In the genomic region with DNA sequence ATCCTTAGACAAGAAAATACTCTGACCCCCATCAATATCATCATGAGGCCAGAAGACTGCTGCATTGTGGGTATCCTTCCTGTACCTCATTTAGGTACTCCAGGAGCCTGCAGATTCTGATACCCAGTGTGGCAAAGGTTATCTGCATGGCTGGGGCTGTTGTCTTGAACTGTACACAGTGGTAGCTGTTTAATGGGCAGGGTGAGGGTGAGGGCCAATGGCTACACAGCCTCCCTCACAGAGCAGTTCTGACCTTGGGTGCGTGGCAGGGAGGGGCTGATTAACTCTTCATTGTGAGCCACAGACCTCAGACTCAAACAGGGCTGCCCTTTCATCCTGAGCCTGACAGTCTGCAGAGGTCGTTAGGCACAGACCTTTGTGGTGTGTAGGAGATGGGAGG, we compare ENCODE assay signal across 30 mouse cellular contexts. TPM values are rescaled to one million over a fixed set of nuclear protein-coding genes. Genes with fewer than 3 reads are reported as not detected.
DNase-seq lines count a peak whose midpoint lies in the region; ATAC-seq and TF ChIP-seq lines count a peak whose summit lies in the region.
"Had no signal": no experiment of that assay in that cellular context is flagged by ENCODE, and none has a peak within 500 bp of the region (broad histone marks: within the 10 kb centered on the region; RNA-seq: fewer than 3 reads in every experiment).

No protein-coding gene starts in this region.

- H3K27ac ChIP-seq in liver, embryonic 11.5 days (ENCODE audit: low read depth, low read length) = no peak overlapping the region
- H3K27ac ChIP-seq in liver, embryonic 14.5 days = no peak overlapping the region
- no peak overlapping the region for H3K27ac ChIP-seq in liver, postnatal 0 days (ENCODE audit: low read depth)
- H3K27ac ChIP-seq: embryonic facial prominence, embryonic 12.5 days; embryonic facial prominence, embryonic 15.5 days; gastrocnemius, adult 2 months; heart, embryonic 15.5 days; hindbrain, embryonic 10.5 days; hindbrain, embryonic 13.5 days had no signal

- no peak for TF ChIP-seq CTCF in liver, embryonic 14.5 days (IDR thresholded peaks at IDR 0.05; ENCODE audit: low read depth)
- TF ChIP-seq CTCF in liver, postnatal 0 days (IDR thresholded peaks at IDR 0.05; ENCODE audit: low read depth) = no peak

- WGBS in liver, embryonic 11.5 days = 16% methylated on average over 2 of the region's 2 CpGs
- WGBS in liver, embryonic 14.5 days (ENCODE audit: insufficient replicate concordance) = 16% methylated on average over 2 of the region's 2 CpGs
- 10% methylated on average over 2 of the region's 2 CpGs for WGBS in liver, postnatal 0 days (ENCODE audit: insufficient replicate concordance)

- peak; percentile 51 for ATAC-seq in liver, embryonic 11.5 days (replicated peaks; ENCODE audit: low FRiP score)
- peak; percentile 55 for ATAC-seq in liver, embryonic 14.5 days (ENCODE audit: insufficient read depth)
- peak; percentile 62; the same call in 1 of the 2 replicates for ATAC-seq in liver, postnatal 0 days
- ATAC-seq: CD4-positive, CD25-positive, alpha-beta regulatory T cell, adult 4 months; forebrain, embryonic 14.5 days; forebrain, postnatal 0 days; hindbrain, embryonic 16.5 days had no signal

- H3K4me3 ChIP-seq in liver, embryonic 11.5 days (ENCODE audit: low read depth, low read length) = no peak overlapping the region
- no peak overlapping the region for H3K4me3 ChIP-seq in liver, embryonic 14.5 days (ENCODE audit: insufficient read depth in 1 of 2, low read depth in 2 of 2, low read length in 2 of 2)
- H3K4me3 ChIP-seq in liver, postnatal 0 days (ENCODE audit: low read depth, low read length) = no peak overlapping the region
- H3K4me3 ChIP-seq: embryonic facial prominence, embryonic 12.5 days; embryonic facial prominence, embryonic 15.5 days; gastrocnemius, adult 2 months; heart, embryonic 12.5 days; heart, embryonic 15.5 days; hindbrain, embryonic 10.5 days; hindbrain, embryonic 13.5 days had no signal

- H3K4me2 ChIP-seq in liver, embryonic 11.5 days = no peak overlapping the region
- no peak overlapping the region for H3K4me2 ChIP-seq in liver, embryonic 14.5 days (ENCODE audit: low read depth)
- H3K4me2 ChIP-seq in liver, postnatal 0 days (ENCODE audit: low read depth, low read length) = no peak overlapping the region
- H3K4me2 ChIP-seq: embryonic facial prominence, embryonic 12.5 days; embryonic facial prominence, embryonic 15.5 days; heart, embryonic 12.5 days; heart, embryonic 15.5 days; hindbrain, embryonic 13.5 days had no signal

- no peak for TF ChIP-seq EP300 in liver, embryonic 14.5 days (IDR thresholded peaks at IDR 0.05; ENCODE audit: low read depth)
- no peak for TF ChIP-seq EP300 in liver, postnatal 0 days (IDR thresholded peaks at IDR 0.05; ENCODE audit: low read depth)

- H3K9ac ChIP-seq in liver, embryonic 11.5 days (ENCODE audit: low read depth, low read length) = no peak overlapping the region
- no peak overlapping the region for H3K9ac ChIP-seq in liver, embryonic 14.5 days (replicated peaks)
- H3K9ac ChIP-seq in liver, postnatal 0 days (replicated peaks) = no peak overlapping the region
- H3K9ac ChIP-seq: embryonic facial prominence, embryonic 12.5 days; embryonic facial prominence, embryonic 15.5 days; forebrain, postnatal 0 days; heart, embryonic 12.5 days; heart, embryonic 15.5 days; hindbrain, embryonic 13.5 days had no signal

- H3K36me3 ChIP-seq in liver, embryonic 11.5 days (ENCODE audit: control insufficient read depth, insufficient read depth, low read length) = 0 out of 2 replicates have a peak, but pooled peaks cover 2% of the 10 kb centered on the region
- no peaks in the 10 kb centered on the region for H3K36me3 ChIP-seq in liver, embryonic 14.5 days (replicated peaks; ENCODE audit: control insufficient read depth, insufficient read depth, low read depth)
- no peaks in the 10 kb centered on the region for H3K36me3 ChIP-seq in liver, postnatal 0 days (replicated peaks; ENCODE audit: insufficient read depth, low read length)
- H3K36me3 ChIP-seq: embryonic facial prominence, embryonic 12.5 days; embryonic facial prominence, embryonic 15.5 days; heart, embryonic 12.5 days; heart, embryonic 15.5 days; hindbrain, embryonic 10.5 days; hindbrain, embryonic 13.5 days had no signal

- DNase-seq in liver = peak; percentile 30
- peak; percentile 36 for DNase-seq in liver, embryonic 11.5 days (ENCODE audit: low spot score)
- DNase-seq in liver, embryonic 14.5 days (ENCODE audit: low read depth in 3 of 3, low spot score in 3 of 3) = peak in 1 of 3 experiments; percentile 3
- DNase-seq in liver, postnatal 0 days = no peak
- DNase-seq in cerebellum, adult 8-10 months = no peak
- DNase-seq in right cerebral cortex, adult 18-20 months = no peak
- DNase-seq: adrenal gland, adult 2 months; adrenal gland, postnatal 25 days; cerebellum, adult 11-12 months; cerebellum, adult 9-10 months; cerebellum, postnatal 14 days; forebrain, postnatal 0 days; gastrocnemius, adult 2 months; gastrocnemius, postnatal 14 days; heart, adult 11 months; heart, postnatal 10 days; heart, postnatal 36 days had no signal

- H3K27me3 ChIP-seq in liver, embryonic 11.5 days (replicated peaks; ENCODE audit: control insufficient read depth, insufficient read depth, low read length) = peaks cover 4% of the 10 kb centered on the region; the same call in 1 of the 2 replicates
- no peaks in the 10 kb centered on the region for H3K27me3 ChIP-seq in liver, embryonic 14.5 days (ENCODE audit: control insufficient read depth, insufficient read depth, low read length)
- H3K27me3 ChIP-seq in liver, postnatal 0 days (ENCODE audit: insufficient read depth, low read length) = no peaks in the 10 kb centered on the region
- H3K27me3 ChIP-seq: embryonic facial prominence, embryonic 12.5 days; embryonic facial prominence, embryonic 15.5 days had no signal

- H3K9me3 ChIP-seq in liver, embryonic 11.5 days (ENCODE audit: control insufficient read depth, low read length) = no peaks in the 10 kb centered on the region
- no peaks in the 10 kb centered on the region for H3K9me3 ChIP-seq in liver, embryonic 14.5 days (ENCODE audit: control insufficient read depth, low read length)
- H3K9me3 ChIP-seq in liver, postnatal 0 days (ENCODE audit: low read length) = no peaks in the 10 kb centered on the region
- H3K9me3 ChIP-seq: embryonic facial prominence, embryonic 12.5 days; embryonic facial prominence, embryonic 15.5 days; heart, embryonic 12.5 days; heart, embryonic 15.5 days; hindbrain, embryonic 10.5 days; hindbrain, embryonic 13.5 days had no signal

- no peaks in the 10 kb centered on the region; the same call in 1 of the 2 replicates for H3K4me1 ChIP-seq in liver, embryonic 11.5 days (replicated peaks; ENCODE audit: control insufficient read depth, insufficient read depth, low read length)
- peaks cover 0 to 9% of the 10 kb centered on the region in 2 experiments; a peak in 1 of 4 replicates for H3K4me1 ChIP-seq in liver, embryonic 14.5 days (replicated peaks; ENCODE audit: control insufficient read depth in 2 of 2, insufficient read depth in 2 of 2, low read length in 1 of 2)
- H3K4me1 ChIP-seq in liver, postnatal 0 days (ENCODE audit: insufficient read depth) = no peaks in the 10 kb centered on the region
- H3K4me1 ChIP-seq: embryonic facial prominence, embryonic 12.5 days; embryonic facial prominence, embryonic 15.5 days; heart, embryonic 12.5 days; heart, embryonic 15.5 days; hindbrain, embryonic 13.5 days had no signal

RNA-seq across cellular contexts. Expression of gene Prss29, which starts 4.5 kb away (rescaled TPM):
- not detected in 2 replicates for polyA plus RNA-seq in liver, embryonic 11.5 days (2014; fragmentation: Nextera tagmentation; extraction: Ambion mirVana)
- not detected in 2 replicates for polyA plus RNA-seq in liver, embryonic 14.5 days (2012; rRNA removed)
- polyA plus RNA-seq in liver, embryonic 14.5 days (2014; fragmentation: Nextera tagmentation; extraction: Ambion mirVana) = not detected in 2 replicates
- polyA plus RNA-seq in liver, postnatal 0 days (2015; fragmentation: Nextera tagmentation; extraction: Ambion mirVana) = not detected in 2 replicates
- polyA plus RNA-seq: adrenal gland, adult 2 months; brain, embryonic 14.5 days; C2C12; CD4-positive, CD25-positive, alpha-beta regulatory T cell, adult 4 months; embryonic facial prominence, embryonic 12.5 days; embryonic facial prominence, embryonic 15.5 days; forebrain, embryonic 11.5 days; forebrain, embryonic 14.5 days; forebrain, postnatal 0 days; frontal cortex, adult 2 months; heart, embryonic 12.5 days; heart, embryonic 15.5 days; hindbrain, embryonic 10.5 days; hindbrain, embryonic 13.5 days; hindbrain, embryonic 16.5 days had no signal

RNA-seq across cellular contexts. Expression of gene Prss28, which starts 14.5 kb away (rescaled TPM):
- polyA plus RNA-seq in liver, embryonic 11.5 days (2014; fragmentation: Nextera tagmentation; extraction: Ambion mirVana) = not detected in 2 replicates
- not detected in 2 replicates for polyA plus RNA-seq in liver, embryonic 14.5 days (2012; rRNA removed)
- not detected in 2 replicates for polyA plus RNA-seq in liver, embryonic 14.5 days (2014; fragmentation: Nextera tagmentation; extraction: Ambion mirVana)
- polyA plus RNA-seq in liver, postnatal 0 days (2015; fragmentation: Nextera tagmentation; extraction: Ambion mirVana) = not detected in 2 replicates
- polyA plus RNA-seq: adrenal gland, adult 2 months; brain, embryonic 14.5 days; C2C12; CD4-positive, CD25-positive, alpha-beta regulatory T cell, adult 4 months; embryonic facial prominence, embryonic 15.5 days; forebrain, embryonic 11.5 days; forebrain, embryonic 14.5 days; forebrain, postnatal 0 days; frontal cortex, adult 2 months; heart, embryonic 12.5 days; heart, embryonic 15.5 days; hindbrain, embryonic 10.5 days; hindbrain, embryonic 13.5 days; hindbrain, embryonic 16.5 days had no signal

RNA-seq across cellular contexts. Expression of gene Tpsab1, which starts 22.4 kb away (rescaled TPM):
- polyA plus RNA-seq in liver, embryonic 11.5 days (2014; fragmentation: Nextera tagmentation; extraction: Ambion mirVana) = not detected in 2 replicates
- polyA plus RNA-seq in liver, embryonic 14.5 days (2012; rRNA removed) = not detected in 2 replicates
- not detected in 2 replicates for polyA plus RNA-seq in liver, embryonic 14.5 days (2014; fragmentation: Nextera tagmentation; extraction: Ambion mirVana)
- polyA plus RNA-seq in liver, postnatal 0 days (2015; fragmentation: Nextera tagmentation; extraction: Ambion mirVana) = 0.06 TPM in 1 of 2 replicates, not detected in the other
- polyA plus RNA-seq: brain, embryonic 14.5 days; CD4-positive, CD25-positive, alpha-beta regulatory T cell, adult 4 months; embryonic facial prominence, embryonic 12.5 days; forebrain, embryonic 11.5 days; forebrain, embryonic 14.5 days; frontal cortex, adult 2 months; heart, embryonic 12.5 days; hindbrain, embryonic 10.5 days; hindbrain, embryonic 16.5 days had no signal

RNA-seq across cellular contexts. Expression of gene Prss34, which starts 24.7 kb away (rescaled TPM):
- polyA plus RNA-seq in liver, embryonic 11.5 days (2014; fragmentation: Nextera tagmentation; extraction: Ambion mirVana) = not detected in 2 replicates
- 0.89 and 1.8 TPM in 2 replicates for polyA plus RNA-seq in liver, embryonic 14.5 days (2012; rRNA removed)
- polyA plus RNA-seq in liver, embryonic 14.5 days (2014; fragmentation: Nextera tagmentation; extraction: Ambion mirVana) = 0.71 and 3.6 TPM in 2 replicates
- polyA plus RNA-seq in liver, postnatal 0 days (2015; fragmentation: Nextera tagmentation; extraction: Ambion mirVana) = 11.1 and 15.4 TPM in 2 replicates
- polyA plus RNA-seq: adrenal gland, adult 2 months; C2C12; CD4-positive, CD25-positive, alpha-beta regulatory T cell, adult 4 months; embryonic facial prominence, embryonic 12.5 days; forebrain, embryonic 11.5 days; forebrain, embryonic 14.5 days; forebrain, postnatal 0 days; frontal cortex, adult 2 months; heart, embryonic 12.5 days; hindbrain, embryonic 10.5 days; hindbrain, embryonic 13.5 days; hindbrain, embryonic 16.5 days had no signal

RNA-seq across cellular contexts. Expression of gene Tpsb2, which starts 43.2 kb away (rescaled TPM):
- polyA plus RNA-seq in liver, embryonic 11.5 days (2014; fragmentation: Nextera tagmentation; extraction: Ambion mirVana) = 0.22 and 0.25 TPM in 2 replicates
- polyA plus RNA-seq in liver, embryonic 14.5 days (2012; rRNA removed) = 0.11 and 0.12 TPM in 2 replicates
- 0.44 TPM in 1 of 2 replicates, not detected in the other for polyA plus RNA-seq in liver, embryonic 14.5 days (2014; fragmentation: Nextera tagmentation; extraction: Ambion mirVana)
- 0.75 and 1.6 TPM in 2 replicates for polyA plus RNA-seq in liver, postnatal 0 days (2015; fragmentation: Nextera tagmentation; extraction: Ambion mirVana)
- polyA plus RNA-seq: C2C12; CD4-positive, CD25-positive, alpha-beta regulatory T cell, adult 4 months; embryonic facial prominence, embryonic 12.5 days; forebrain, embryonic 11.5 days; frontal cortex, adult 2 months; heart, embryonic 12.5 days; hindbrain, embryonic 10.5 days had no signal

Comparison
In these comparisons a context has a peak if more than half of its experiments do, and no peak if none do; other contexts are left out.
1. DNase-seq: peak in liver (single experiment) and liver, embryonic 11.5 days (single experiment); none in liver, postnatal 0 days (single experiment), cerebellum, adult 8-10 months (single experiment) and right cerebral cortex, adult 18-20 months (single experiment).
2. Peak in every context shown above with its lines, with median percentiles within 50 percentile points of each other: ATAC-seq.